Mouse (Mus musculus) midbrain, embryonic 15.5 days (tissue): ENCODE measurements around the gene Ccm2l. TPM values are rescaled to one million over a fixed set of nuclear protein-coding genes. Genes with fewer than 3 reads are reported as not detected.

Experiments used
- ATAC-seq: fragments of 200-750 bp; cut with Nextera tagmentation; replicated peaks from 2 replicates; pipeline ENCODE4 v1.8.0; 2017; ENCODE audit warnings: moderate TSS enrichment
- H3K27ac ChIP-seq: fragments of 300-500 bp; sonication (generic); 2 replicates; pipeline ENCODE4 v1.5.1; 2015; ENCODE audit warnings: mild to moderate bottlenecking, inconsistent platforms
- H3K27me3 ChIP-seq: fragments of 300-500 bp; sonication (generic); replicated peaks from 2 replicates; pipeline ENCODE4 v1.6.1; 2015; ENCODE audit warnings: inconsistent platforms
- H3K36me3 ChIP-seq: fragments of 300-500 bp; sonication (generic); replicated peaks from 2 replicates; pipeline ENCODE4 v1.6.1; 2015; ENCODE audit warnings: inconsistent platforms
- H3K4me1 ChIP-seq: fragments of 300-500 bp; sonication (generic); 2 replicates; pipeline ENCODE4 v1.6.1; 2015; ENCODE audit warnings: inconsistent platforms
- H3K4me2 ChIP-seq: fragments of 300-500 bp; sonication (generic); 2 replicates; pipeline ENCODE4 v1.6.1; 2015; ENCODE audit warnings: inconsistent platforms, mild to moderate bottlenecking, moderate library complexity
- H3K4me3 ChIP-seq: fragments of 300-500 bp; sonication (generic); 2 replicates; pipeline ENCODE4 v1.5.1; 2015; ENCODE audit warnings: mild to moderate bottlenecking, inconsistent platforms
- H3K9ac ChIP-seq: fragments of 300-500 bp; sonication (generic); 2 replicates; pipeline ENCODE4 v1.6.1; 2015; ENCODE audit warnings: mild to moderate bottlenecking, inconsistent platforms
- H3K9me3 ChIP-seq: fragments of 300-500 bp; sonication (generic); 2 replicates; pipeline ENCODE4 v1.6.1; 2016; ENCODE audit warnings: inconsistent platforms
- WGBS: fragments of 180-500 bp; shearing (Covaris S2); methylation state at CpG from one replicate; pipeline ENCODE4 v1.1.7; 2015; ENCODE audit warnings: mixed read lengths; 5-methylcytosine and 5-hydroxymethylcytosine counted together
- polyA plus RNA-seq: library from polyadenylated mRNA; unstranded; fragments of >200 nt; fragmentation: Nextera tagmentation; extraction: Ambion mirVana; gene quantifications from 2 replicates; pipeline ENCODE4 v1.2.1, GENCODE M21; 2015

Ccm2l gene
- polyA plus RNA-seq, 1 experiment from 2014 or later = 1.7 TPM

GRCm38 (mm10) chr2:153055270-153055920, 10.4 kb upstream of the Ccm2l start:
- 0 out of 2 replicates have a peak, but pooled peaks cover 6% of the 10 kb centered on the region for H3K27me3 ChIP-seq
- H3K4me1 ChIP-seq = peaks cover 3% of the 10 kb centered on the region; the same call in 1 of the 2 replicates
- WGBS = 57% methylated on average over 6 of the region's 6 CpGs
- no peak overlapping the region for H3K4me3 ChIP-seq
- H3K27ac ChIP-seq = no peak overlapping the region
- H3K9me3 ChIP-seq = no peaks in the 10 kb centered on the region
- peaks cover 13% of the 10 kb centered on the region for H3K36me3 ChIP-seq
- no peak for ATAC-seq
- no peak overlapping the region for H3K9ac ChIP-seq
- H3K4me2 ChIP-seq = no peak overlapping the region

GRCm38 (mm10) chr2:153058365-153058764, 7.4 kb upstream of the Ccm2l start:
- H3K36me3 ChIP-seq = peaks cover 13% of the 10 kb centered on the region
- ATAC-seq = no peak
- H3K4me2 ChIP-seq = no peak overlapping the region
- H3K9me3 ChIP-seq = no peaks in the 10 kb centered on the region
- WGBS = 64% methylated on average over 4 of the region's 4 CpGs
- no peaks in the 10 kb centered on the region for H3K27me3 ChIP-seq
- H3K4me1 ChIP-seq = no peaks in the 10 kb centered on the region; the same call in 1 of the 2 replicates
- H3K9ac ChIP-seq = no peak overlapping the region
- no peak overlapping the region for H3K4me3 ChIP-seq
- no peak overlapping the region for H3K27ac ChIP-seq

- no peak for ATAC-seq
- 90% methylated on average over 7 of the region's 7 CpGs for WGBS
- no peak overlapping the region for H3K4me2 ChIP-seq
- no peak overlapping the region for H3K27ac ChIP-seq
- no peak overlapping the region for H3K9ac ChIP-seq
- peaks cover under 1% of the 10 kb centered on the region; the same call in 1 of the 2 replicates for H3K36me3 ChIP-seq
- no peaks in the 10 kb centered on the region for H3K27me3 ChIP-seq
- no peak overlapping the region for H3K4me3 ChIP-seq
- no peaks in the 10 kb centered on the region for H3K9me3 ChIP-seq
- no peaks in the 10 kb centered on the region; the same call in 1 of the 2 replicates for H3K4me1 ChIP-seq
Observed at GRCm38 (mm10) chr2:153060216-153060615, 5.5 kb upstream of the Ccm2l start.

- Histone ChIP-seq H3K36me3 (no peaks in the 10 kb centered on the region), H3K4me3 (no peak overlapping the region), H3K27me3 (no peaks in the 10 kb centered on the region), H3K9me3 (no peaks in the 10 kb centered on the region), H3K27ac (peak overlapping the region; percentile 8; the same call in 1 of the 2 replicates), H3K4me1 (no peaks in the 10 kb centered on the region; the same call in 1 of the 2 replicates), H3K9ac (no peak overlapping the region), H3K4me2 (no peak overlapping the region)
- 48% methylated on average over 3 of the region's 3 CpGs for WGBS
- ATAC-seq = no peak
Observed at GRCm38 (mm10) chr2:153063394-153063793, 2.4 kb upstream of the Ccm2l start.

GRCm38 (mm10) chr2:153064190-153064970, 1.4 kb upstream of the Ccm2l start:
- Histone ChIP-seq H3K27me3 (peaks cover 2% of the 10 kb centered on the region; the same call in 1 of the 2 replicates), H3K4me2 (no peak overlapping the region), H3K4me1 (no peaks in the 10 kb centered on the region; the same call in 1 of the 2 replicates), H3K4me3 (no peak overlapping the region), H3K9me3 (no peaks in the 10 kb centered on the region), H3K27ac (no peak overlapping the region), H3K9ac (no peak overlapping the region), H3K36me3 (no peaks in the 10 kb centered on the region)
- WGBS = 70% methylated on average over 9 of the region's 9 CpGs
- no peak for ATAC-seq

GRCm38 (mm10) chr2:153066991-153067390, 1.2 kb downstream of the Ccm2l start:
- Histone ChIP-seq H3K27me3 (peaks cover 27% of the 10 kb centered on the region), H3K4me2 (no peak overlapping the region), H3K9me3 (no peaks in the 10 kb centered on the region), H3K36me3 (no peaks in the 10 kb centered on the region), H3K4me1 (peaks cover 7% of the 10 kb centered on the region), H3K27ac (no peak overlapping the region), H3K9ac (no peak overlapping the region), H3K4me3 (no peak overlapping the region)
- ATAC-seq = no peak
- WGBS = 59% methylated on average over 6 of the region's 6 CpGs

- no peak overlapping the region for H3K9ac ChIP-seq
Observed at GRCm38 (mm10) chr2:153070762-153071490, 5.2 kb downstream of the Ccm2l start.

GRCm38 (mm10) chr2:153071491-153072184, 5.9 kb downstream of the Ccm2l start:
- no peak overlapping the region for H3K27ac ChIP-seq

More at GRCm38 (mm10) chr2:153070762-153071490, 5.2 kb downstream of the Ccm2l start:
- Histone ChIP-seq H3K4me1 (peaks cover 8% of the 10 kb centered on the region; the same call in 1 of the 2 replicates), H3K36me3 (no peaks in the 10 kb centered on the region), H3K9me3 (no peaks in the 10 kb centered on the region), H3K27ac (no peak overlapping the region), H3K4me3 (peak overlapping the region; percentile 29; the same call in 1 of the 2 replicates), H3K4me2 (peak overlapping the region; percentile 30), H3K27me3 (peaks cover 44% of the 10 kb centered on the region)
- 8% methylated on average over 23 of the region's 23 CpGs for WGBS
- no peak for ATAC-seq

GRCm38 (mm10) chr2:153074651-153075050, 8.9 kb downstream of the Ccm2l start:
- peaks cover 8% of the 10 kb centered on the region; the same call in 1 of the 2 replicates for H3K4me1 ChIP-seq
- no peak for ATAC-seq
- H3K27me3 ChIP-seq = peaks cover 39% of the 10 kb centered on the region
- no peak overlapping the region for H3K27ac ChIP-seq
- no peak overlapping the region for H3K4me3 ChIP-seq
- H3K9ac ChIP-seq = no peak overlapping the region
- H3K9me3 ChIP-seq = no peaks in the 10 kb centered on the region
- WGBS = 88% methylated on average over 10 of the region's 10 CpGs
- no peaks in the 10 kb centered on the region for H3K36me3 ChIP-seq
- H3K4me2 ChIP-seq = no peak overlapping the region

More at GRCm38 (mm10) chr2:153071491-153072184, 5.9 kb downstream of the Ccm2l start:
- ATAC-seq = peak; percentile 30; the same call in 1 of the 2 replicates
- Histone ChIP-seq H3K4me1 (peaks cover 8% of the 10 kb centered on the region; the same call in 1 of the 2 replicates), H3K4me2 (peak overlapping the region; percentile 50), H3K27me3 (peaks cover 44% of the 10 kb centered on the region), H3K9ac (0 out of 2 replicates have a peak overlapping the region, but pooled peaks have one; percentile 20), H3K36me3 (no peaks in the 10 kb centered on the region), H3K4me3 (peak overlapping the region; percentile 29), H3K9me3 (no peaks in the 10 kb centered on the region)
- WGBS = 5% methylated on average over 67 of the region's 67 CpGs

GRCm38 (mm10) chr2:153075961-153076360, 10.2 kb downstream of the Ccm2l start:
- Histone ChIP-seq H3K9ac (no peak overlapping the region), H3K27me3 (peaks cover 28% of the 10 kb centered on the region), H3K4me2 (no peak overlapping the region), H3K4me3 (no peak overlapping the region), H3K27ac (no peak overlapping the region), H3K4me1 (peaks cover 8% of the 10 kb centered on the region; the same call in 1 of the 2 replicates), H3K9me3 (no peaks in the 10 kb centered on the region), H3K36me3 (no peaks in the 10 kb centered on the region)
- ATAC-seq = no peak
- WGBS = 60% methylated on average over 2 of the region's 2 CpGs

GRCm38 (mm10) chr2:153080841-153081523, 15.2 kb downstream of the Ccm2l start:
- WGBS = 34% methylated on average over 32 of the region's 32 CpGs
- H3K27me3 ChIP-seq = 0 out of 2 replicates have a peak, but pooled peaks cover 3% of the 10 kb centered on the region
- H3K4me1 ChIP-seq = no peaks in the 10 kb centered on the region
- no peak for ATAC-seq
- H3K9me3 ChIP-seq = no peaks in the 10 kb centered on the region
- no peak overlapping the region for H3K9ac ChIP-seq
- H3K27ac ChIP-seq = no peak overlapping the region
- no peak overlapping the region for H3K4me2 ChIP-seq
- H3K4me3 ChIP-seq = no peak overlapping the region
- no peaks in the 10 kb centered on the region for H3K36me3 ChIP-seq
